Mouse (Mus musculus) olfactory bulb, adult 2 months (tissue): ENCODE measurements around the gene Sphk1.

Experiments used
- CTCF ChIP-seq: fragments of 200-500 bp; IDR thresholded peaks from 2 replicates; pipeline ENCODE4 v1.5.1; 2012; ENCODE audit warnings: low read depth, mild to moderate bottlenecking, low read length, moderate library complexity; ENCODE audit not compliant: insufficient read depth
- POLR2A ChIP-seq: fragments of 200-500 bp; IDR thresholded peaks from 2 replicates; pipeline ENCODE4 v1.6.1; 2012; ENCODE audit warnings: mild to moderate bottlenecking, low read depth, low read length, moderate library complexity; ENCODE audit not compliant: insufficient read depth

DNA sequence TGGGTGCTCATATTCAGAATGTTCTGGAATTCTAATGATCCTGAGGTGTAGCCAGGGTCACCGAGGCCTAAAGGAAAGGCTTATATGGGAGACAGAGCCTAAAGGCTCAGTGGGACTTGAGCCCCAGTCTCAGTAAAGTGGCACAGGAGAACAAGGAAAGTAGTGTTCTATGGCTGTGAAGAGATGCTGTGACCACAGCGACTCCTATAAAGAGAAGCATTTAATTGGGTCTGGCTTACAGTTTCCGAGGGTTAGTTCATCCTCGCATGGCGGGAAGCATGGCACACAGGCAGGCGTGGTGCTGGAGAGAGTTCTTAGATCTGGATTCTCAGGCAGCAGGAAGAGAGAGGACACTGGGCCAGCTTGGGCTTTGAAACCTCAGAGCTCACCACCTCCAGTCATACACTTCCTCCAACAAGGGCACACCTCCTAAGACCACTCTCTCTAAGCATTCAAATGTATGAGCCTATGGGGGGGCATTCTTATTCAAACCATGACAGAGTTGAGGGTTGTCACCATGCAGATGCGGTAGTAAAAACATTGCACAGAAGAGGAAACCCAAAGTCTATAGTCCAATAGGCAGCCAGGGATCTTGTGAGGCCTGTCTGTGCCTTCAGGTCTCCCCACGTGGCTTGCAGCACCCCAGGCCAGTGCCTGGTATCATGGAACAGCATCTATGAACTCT, 1.9 kb upstream of the Sphk1 start:
- TF ChIP-seq CTCF (no peak), POLR2A (no peak)
